Mouse (Mus musculus): ENCODE measurements around the gene Col15a1.

The Col15a1 gene

DNA sequence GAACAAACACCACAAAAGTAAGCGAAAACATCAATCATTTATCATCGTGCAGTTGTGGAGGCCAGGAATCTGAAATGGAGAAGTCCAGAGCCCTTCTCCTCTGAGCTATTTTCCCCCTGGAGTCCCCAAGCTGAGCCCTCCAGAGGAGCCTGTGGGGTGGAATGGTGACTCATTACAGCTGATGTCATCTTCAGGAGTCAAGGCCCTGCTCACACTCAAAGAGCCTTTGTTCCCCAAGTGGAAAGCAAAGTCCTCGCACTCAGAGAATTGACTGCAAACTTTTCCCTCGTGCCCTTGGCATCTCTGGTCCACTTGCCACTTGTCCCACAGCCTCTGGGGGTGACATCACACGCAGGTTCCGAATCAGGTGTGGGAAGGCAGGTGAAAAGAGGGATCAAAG is 23.4 kb downstream of the Col15a1 start:
- DNase-seq = no peak

DNA sequence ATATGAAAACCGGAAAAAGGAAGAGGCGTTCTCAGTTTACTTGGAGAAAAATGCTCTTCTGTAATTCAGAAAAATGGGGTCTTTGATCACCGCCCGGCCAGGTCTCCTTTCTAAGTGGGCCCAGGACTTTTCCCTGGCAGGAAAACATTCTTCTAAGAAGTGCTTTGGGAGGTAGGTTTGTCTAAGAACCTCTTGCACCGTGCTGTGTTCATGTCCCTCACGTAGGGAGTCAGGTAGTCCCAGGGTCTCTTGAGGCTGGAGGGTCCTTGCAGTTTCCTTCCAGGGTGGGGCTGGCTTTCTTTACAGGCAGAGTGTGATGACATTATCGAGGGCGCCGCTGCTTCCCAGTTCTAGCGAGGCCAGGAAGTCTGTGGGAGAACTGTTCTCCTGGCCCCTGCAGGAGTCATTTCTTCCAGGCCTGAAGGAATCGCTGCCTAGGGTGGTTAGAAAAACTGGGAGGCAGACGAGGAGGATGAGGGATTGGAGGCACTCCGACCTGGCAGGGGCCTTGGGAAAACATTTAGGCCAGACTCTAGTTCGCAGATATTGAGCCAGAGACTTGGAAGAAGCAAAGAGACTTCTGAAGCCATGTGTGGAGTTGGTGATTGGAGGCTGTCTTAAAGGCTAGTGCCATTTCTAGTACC is 25.4 kb downstream of the Col15a1 start:
- no peak for DNase-seq

- peak; percentile 92 to 93 for DNase-seq
Measured at GRCm38 (mm10) chr4:47234667-47235267, 26.8 kb downstream of the Col15a1 start.

GRCm38 (mm10) chr4:47235312-47235711 is 27.4 kb downstream of the Col15a1 start:
- no peak for DNase-seq

DNA sequence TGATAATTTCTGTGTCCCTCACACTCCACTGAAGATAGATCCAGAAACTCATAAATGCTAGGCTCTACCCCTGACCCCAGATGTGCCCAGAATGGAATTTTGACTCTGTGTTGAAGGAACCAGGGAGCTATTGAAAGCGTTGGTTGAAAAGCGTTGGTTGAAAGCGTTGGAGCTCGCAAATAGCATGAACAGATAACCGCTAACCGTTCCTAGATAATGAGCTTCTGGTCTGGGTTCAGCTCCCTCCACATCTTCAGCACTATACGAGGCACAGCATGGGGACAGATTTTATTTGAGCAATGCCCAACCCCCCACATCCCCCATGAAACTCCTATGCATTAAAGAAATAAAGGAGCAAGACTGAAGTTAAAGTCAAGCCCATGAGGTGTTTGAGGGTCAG is 28.1 kb downstream of the Col15a1 start:
- DNase-seq = no peak

DNA sequence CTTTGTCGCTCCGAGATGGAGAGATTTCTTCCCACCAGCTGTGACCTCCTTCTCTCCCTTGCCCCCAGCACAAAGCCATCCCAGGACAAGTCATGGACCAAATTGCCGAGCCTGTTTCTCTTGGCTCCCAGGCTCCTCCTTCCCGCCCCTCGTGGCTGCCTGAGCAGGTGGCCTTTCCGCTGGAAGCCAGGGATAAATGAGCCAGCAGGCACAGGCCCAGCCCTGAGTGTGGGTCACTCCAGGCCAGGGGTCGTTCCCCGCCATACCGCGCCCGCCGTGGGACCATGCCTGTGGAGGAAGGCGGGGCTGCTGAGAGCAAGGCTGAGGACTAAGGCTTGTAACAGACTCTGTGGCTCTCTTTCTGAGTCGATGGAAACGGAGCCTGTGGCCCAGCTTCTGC is 29.3 kb downstream of the Col15a1 start:
- DNase-seq = peak; percentile 61 to 74

DNA sequence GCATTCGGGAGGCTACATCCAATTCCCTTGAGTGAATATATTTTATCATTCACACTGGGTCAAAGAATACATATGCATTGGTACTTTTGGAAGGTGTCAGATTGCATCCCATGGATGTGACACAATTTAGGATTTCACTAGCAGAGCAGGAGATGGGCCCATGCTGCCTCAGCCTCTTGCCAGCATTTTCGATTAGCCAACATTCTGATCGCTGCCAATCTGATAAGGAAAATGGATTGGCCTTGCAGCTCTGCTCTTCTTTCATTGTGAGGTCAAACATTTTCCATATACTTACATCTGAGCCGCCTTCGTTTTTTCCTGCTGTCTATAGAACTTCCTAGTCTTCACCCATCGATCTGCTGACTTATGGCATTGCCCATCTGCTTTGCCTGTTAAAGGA is 31.2 kb downstream of the Col15a1 start:
- peak in 1 of 2 experiments; percentile 19 for DNase-seq

GRCm38 (mm10) chr4:47240901-47241300 is 32.9 kb downstream of the Col15a1 start:
- no peak for DNase-seq

DNA sequence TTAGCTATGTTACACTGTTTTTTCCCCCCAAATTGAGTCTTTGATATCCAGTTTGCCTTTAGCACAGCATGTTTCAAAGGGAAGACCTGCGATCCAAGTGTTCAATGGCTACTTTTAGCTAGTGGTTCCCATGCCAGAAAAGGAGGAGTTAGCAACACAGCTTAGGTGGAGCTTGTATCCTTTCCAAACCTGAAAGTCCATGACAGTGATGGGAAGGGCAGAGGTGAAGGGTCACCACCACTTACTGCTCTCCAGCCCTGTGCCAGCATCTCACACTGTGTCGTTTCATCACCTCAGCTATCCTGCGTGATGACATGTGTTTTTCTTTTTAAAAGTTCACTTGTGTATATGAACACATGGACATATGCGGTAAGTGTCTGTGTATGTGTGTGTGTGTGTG is 34.2 kb downstream of the Col15a1 start:
- peak; percentile 51 to 72 for DNase-seq

GRCm38 (mm10) chr4:47244651-47245050 is 36.7 kb downstream of the Col15a1 start:
- DNase-seq = no peak

DNA sequence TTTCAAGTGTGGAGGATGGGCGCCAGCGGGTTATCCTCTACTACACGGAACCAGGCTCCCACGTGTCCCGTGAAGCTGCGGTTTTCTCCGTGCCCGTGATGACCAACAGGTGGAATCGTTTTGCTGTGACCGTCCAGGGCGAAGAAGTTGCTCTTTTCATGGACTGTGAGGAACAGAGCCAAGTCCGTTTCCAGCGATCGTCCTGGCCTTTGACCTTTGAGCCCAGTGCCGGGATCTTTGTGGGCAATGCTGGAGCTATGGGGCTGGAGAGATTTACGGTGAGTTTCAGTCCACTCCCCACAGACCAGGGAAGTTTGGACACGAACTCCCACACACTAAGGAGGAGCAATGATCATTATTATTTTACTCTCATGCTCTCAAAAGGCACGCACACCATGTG is 37.7 kb downstream of the Col15a1 start:
- peak; percentile 68 to 76 for DNase-seq

DNA sequence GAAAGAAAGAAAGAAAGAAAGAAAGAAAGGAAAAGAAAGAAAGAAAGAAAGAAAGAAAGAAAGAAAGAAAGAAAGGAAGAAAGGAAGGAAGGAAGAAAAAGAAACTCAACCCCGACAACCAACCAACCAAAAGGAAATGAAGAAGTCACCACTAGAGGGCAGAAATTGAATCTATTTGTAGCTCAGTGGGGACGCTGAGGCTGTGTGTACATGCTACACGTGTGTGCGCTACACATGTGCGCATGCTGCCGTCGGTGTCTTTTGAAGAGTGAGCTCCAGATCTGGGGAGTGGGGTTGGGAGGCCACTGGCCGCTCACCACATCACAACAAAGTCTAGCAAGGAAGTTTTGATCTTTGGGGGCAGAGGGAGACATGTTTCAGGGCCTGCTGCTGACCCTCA is 38.9 kb downstream of the Col15a1 start:
- no peak for DNase-seq

DNA sequence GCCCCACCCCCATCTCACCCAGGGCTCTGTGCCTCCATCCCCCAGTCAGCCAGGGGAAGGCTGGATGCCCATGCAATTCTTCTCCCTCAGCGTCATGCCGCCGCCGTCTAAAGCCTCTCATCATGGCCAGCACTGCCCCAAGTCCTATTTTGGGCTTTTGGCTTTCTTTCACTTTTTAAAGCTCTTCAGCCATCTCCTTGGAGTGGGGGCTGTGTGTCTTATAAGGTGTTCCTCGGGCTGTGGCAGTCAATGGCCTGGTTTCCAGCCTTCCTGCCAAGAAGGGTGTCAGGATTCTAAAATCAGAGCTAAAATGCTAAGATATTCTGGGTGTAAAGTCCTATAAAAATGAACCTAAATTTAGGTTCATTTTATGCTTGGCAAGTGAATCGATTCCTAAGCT is 39.6 kb downstream of the Col15a1 start:
- no peak for DNase-seq

DNA sequence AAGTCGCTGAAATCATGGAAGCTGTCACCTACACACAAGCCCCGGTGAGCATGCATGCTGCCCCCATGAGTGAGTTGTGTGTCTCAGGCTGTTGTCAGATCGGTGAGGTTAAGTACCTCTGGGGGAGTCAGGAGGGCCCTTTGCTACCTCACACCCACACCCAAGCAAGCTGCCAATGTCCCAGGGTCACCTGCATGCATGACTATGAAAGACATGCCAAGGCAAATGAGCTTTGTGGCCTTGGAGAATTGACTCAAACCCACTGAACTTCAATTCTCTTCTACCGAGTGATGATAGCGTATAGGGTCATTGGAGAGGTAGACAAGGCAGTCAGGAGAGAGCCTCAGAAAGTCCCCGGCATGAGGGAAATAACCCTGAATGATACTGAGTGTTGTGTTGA is 41.2 kb downstream of the Col15a1 start:
- DNase-seq = no peak

- DNase-seq = peak; percentile 77 to 87
Measured at GRCm38 (mm10) chr4:47251069-47251468, 43.1 kb downstream of the Col15a1 start.

DNA sequence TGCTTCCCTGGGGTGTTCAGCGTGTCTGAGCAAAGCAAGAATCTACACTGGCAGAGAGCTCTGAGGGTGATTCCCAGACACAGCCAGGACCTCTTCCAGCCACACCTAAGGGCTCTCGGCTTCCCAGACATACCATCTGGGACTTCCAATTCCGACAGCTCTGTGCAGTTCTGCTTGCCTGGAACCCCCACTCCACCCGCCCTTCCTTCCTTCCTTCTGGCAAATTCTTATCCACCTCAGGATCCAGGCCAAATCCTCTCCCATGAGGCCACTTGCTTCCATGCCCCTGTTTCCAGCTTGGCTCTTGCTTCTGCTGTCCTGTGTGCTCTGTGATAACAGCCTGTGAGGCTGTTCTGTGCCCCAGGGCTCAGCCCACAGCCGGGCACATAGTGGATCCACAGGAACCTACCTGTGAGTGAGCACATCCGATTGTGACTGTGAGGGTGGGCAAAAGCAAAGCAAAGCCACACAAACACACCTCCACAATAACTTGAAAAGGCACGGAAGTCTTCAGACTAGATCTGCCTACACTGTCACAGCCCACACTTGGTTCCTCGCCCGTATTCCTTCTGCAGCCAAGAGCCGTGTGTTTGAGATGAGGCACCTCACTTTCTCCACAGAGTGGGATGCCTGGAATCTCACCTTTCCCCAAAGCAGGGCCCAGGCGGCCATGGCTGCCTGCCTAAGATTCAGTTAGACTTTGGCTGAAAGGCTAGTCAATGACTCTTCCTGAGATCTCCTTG is 43.9 kb downstream of the Col15a1 start:
- DNase-seq = peak; percentile 70 to 83

DNA sequence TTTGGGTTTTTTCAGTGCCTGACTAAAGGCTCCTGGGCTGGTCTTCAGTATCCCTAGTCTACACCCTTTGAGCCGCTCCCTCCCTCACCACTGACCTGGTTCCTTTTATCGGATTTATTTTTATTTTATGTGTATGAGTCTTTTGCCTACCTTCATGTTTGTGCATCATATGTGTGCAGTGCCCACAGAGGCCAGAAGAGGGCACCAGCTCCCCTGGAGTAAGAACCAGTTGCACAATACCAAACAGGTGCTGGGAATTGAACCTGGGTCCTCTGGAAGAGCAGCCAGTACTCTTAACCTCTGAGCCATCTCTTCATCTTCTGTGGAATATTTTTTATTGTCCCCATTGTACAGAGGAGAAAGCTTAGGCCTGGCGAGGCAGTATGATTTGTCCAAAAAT is 44.7 kb downstream of the Col15a1 start:
- DNase-seq = no peak

DNA sequence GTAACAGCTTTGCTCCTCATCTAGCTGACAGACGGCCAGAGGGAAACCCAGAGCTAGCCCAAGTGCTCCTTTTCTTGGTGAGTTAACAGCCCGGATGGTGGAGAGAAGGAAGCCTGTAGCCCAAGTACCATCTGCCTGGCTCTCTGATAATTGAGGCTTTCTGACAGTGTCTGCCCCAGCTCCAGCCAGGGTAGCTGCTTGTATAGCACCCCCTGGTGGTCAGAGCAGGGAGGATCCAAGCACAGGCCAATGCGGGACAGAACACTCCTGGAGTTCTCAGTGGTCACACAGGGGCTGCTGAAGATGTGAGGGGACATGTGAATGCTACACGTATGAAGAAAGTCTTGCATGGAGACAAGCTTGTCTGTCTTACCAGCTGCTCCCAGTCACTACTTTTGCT is 47.7 kb downstream of the Col15a1 start:
- DNase-seq = peak; percentile 78 to 90

- DNase-seq = no peak
Measured at GRCm38 (mm10) chr4:47258201-47258600, 50.2 kb downstream of the Col15a1 start.

DNA sequence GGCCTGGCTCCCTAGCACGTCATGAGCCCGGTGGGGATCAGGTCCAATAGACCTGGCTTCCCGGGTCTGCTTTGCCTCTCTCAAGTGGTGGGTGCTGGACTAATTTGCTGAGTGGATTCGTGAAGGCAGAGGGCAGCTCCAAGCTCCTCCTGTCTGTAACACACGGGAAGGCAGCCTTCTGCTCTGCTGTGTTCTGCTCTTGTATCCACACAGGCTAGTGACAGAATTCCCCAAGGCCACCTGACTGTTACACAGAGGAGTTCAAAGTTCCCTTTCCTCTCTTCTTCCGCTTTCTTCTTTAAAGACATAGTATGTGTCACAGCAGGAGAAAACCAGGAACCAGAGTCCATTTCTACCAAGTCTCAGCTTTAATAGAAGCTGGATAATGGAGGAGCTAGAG is 53.1 kb downstream of the Col15a1 start:
- DNase-seq = peak; percentile 12 to 45

GRCm38 (mm10) chr4:47261919-47262318 is 54.0 kb downstream of the Col15a1 start:
- no peak for DNase-seq

GRCm38 (mm10) chr4:47265555-47265954 is 57.6 kb downstream of the Col15a1 start:
- no peak for DNase-seq

DNA sequence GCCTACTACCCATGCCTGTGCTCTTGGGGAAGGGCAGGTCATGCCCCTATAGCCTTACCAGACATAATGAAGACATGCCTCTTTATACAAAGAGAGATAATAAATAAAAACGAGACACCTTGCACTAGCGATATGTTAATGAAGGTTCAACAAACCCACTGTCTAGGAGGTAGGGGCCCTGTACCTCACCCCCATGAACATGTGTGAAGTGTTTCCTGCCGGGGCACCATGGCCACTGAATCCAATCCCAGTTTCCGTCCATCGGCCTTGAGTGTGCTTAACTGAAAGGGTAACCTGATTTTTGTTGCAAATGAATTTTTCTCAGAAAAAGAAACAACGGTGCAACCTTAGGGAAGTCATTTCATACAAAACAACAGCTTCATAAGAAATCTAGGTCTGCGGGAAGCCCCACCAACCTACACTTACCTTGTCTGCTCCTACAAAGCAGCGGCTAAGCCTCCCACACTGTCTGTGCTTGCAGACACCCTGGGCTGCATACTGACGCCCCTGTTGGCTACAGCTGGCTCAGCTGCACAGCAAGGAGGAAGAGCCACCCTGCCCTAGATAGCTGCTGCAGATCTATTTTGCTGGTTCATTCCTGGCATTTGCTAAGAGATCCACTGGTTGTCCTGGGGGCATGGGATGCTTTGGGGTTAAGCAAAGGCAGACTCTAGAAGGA is 64.6 kb downstream of the Col15a1 start:
- DNase-seq = no peak

DNA sequence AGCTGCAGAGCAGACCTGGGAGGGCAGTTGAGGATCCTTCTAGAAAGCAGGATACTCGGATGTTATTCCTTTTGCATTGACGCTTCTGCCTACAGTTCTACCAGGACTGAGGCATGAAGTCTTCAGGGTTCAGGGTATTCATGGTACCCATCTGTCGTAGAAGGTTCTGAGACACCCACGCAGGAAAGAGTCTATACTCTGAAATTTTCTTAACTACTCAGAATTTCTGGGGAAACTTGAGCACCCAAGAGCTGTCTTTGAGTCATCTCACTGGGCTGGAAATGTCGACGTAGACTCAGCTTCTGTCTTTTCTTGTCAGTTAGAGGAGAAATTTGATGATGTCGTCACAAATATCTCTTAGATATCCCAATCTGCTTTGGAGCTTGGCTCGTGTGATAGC is 65.8 kb downstream of the Col15a1 start:
- DNase-seq = no peak

Data from kidney, postnatal 25 days (tissue).